Mouse (Mus musculus) leukemia stem cell, adult 10-12 weeks (primary cell): Measurements from ENCODE around the gene Trir. TPM values are rescaled to one million over a fixed set of nuclear protein-coding genes. Genes with fewer than 3 reads are reported as not detected.

ENCODE experiments used
- polyA plus RNA-seq: library from polyadenylated mRNA; stranded (reverse); fragments of >175 nt; gene quantifications from 2 replicates; pipeline ENCODE4 v1.2.3, GENCODE M21; 2012; ENCODE audit warnings: low replicate concordance

Gene Trir
- polyA plus RNA-seq, result 189 and 354 TPM in 2 replicates

DNA sequence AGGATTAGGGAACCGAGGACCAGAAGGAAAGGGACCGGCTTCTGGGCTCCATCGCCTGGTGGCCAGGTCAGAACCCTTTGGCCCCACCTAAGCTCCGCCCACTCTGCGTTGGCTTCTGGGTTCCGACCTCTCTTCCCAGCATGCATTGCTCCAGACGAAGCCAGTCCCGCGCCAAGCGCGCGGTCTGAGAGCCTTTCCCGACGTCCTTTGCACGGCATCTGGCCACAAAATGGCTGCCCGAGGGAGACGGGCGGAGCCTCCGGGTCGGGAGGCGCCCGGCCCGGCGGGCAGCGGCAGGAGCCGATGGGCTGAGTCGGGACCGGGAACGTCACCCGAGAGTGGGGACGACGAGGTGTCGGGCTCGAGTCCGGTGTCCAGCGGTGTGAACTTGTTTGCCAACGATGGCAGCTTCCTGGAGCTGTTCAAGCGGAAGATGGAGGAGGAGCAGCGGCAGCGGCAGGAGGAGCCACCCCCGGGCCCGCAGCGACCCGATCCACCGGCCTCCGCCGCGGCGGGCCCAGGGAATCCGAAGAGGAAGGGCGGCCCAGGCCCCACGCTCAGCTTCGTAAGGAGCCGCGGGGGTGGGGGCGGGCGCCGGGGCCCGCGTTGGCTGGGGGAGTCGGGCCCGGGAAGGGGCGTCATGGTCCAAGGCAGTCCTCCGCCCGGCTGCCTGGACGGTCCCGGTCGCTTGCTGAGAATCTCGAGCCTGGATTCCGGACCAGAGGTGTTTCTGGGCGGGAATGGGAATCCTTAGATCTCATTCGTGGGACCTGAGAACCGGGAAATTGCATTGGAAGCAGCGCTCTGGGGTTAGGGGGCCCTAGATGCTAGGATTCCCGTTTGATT, at the start of gene Trir:
Trir (plus strand) TSS at position 154 of the 846 bp plus-strand sequence.

DNA sequence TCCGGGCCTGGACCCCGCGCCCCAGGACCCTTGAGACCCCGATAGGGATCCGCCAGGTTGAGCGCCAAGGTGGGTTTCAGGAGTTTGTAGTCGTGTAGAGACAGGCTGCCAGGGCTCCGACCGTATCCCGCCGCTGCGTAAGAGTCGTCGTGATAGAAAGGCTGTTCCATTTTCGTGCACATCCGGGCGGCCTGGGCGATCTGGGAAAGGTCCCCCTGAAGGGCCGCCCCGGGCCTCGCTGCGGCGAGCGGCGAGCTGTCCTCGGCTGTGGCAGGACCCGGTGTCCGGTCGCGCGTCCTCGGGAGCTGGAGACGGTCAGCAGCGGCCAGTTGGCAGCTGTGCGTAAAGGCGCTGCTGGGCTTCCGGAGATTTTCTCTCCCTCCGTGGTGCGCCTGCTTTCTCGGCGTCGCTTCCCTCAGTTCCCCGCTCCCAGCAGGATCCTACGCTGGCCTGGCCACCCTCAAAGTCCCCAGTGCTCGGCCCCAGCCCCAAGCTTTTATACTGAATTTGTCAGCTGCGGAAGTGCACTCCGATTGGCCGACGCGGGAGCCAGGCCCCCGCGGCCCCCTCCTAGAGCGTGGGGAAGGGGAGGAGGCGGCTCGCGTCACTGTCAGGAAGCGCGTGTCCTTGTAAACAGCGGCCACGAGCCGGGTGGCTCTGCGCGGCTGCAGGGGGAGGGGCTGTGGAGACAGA, 48.2 kb upstream of the Trir start, which contains the start of gene Junb:
Junb (minus strand) TSS at position 471 of the 693 bp plus-strand sequence.

GRCm38 (mm10) chr8:84990349-84990748, 36.3 kb upstream of the Trir start, which contains the start of gene Hook2:
Gene Hook2 (plus strand): TSS chr8:84990603.

DNA sequence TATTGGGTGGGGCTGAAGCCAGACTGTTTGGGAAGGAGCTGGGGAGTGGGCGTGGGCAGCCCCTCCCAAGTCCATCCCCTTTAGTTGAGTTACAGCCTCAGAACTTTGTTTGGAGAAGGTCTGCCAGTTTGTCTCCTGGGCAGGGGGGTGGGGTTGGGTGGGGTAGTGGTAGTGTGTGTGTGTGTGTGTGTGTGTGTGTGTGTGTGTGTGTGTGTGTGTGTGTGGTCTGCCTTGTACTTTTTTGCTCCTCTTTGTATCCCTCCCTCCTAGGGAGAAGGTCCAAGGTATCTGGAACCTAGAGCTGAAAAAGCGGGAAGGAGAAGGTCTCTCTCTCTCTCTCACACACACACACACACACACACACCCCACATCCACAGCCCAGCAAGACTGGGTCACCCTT, 12.2 kb upstream of the Trir start, which contains the start of gene Best2:
Best2 (minus strand) TSS at position 101 of the 400 bp plus-strand sequence.

GRCm38 (mm10) chr8:85025098-85025932, 1.3 kb upstream of the Trir start, which contains the start of gene Asna1:
Gene Asna1 (minus strand): TSS chr8:85025281.

DNA sequence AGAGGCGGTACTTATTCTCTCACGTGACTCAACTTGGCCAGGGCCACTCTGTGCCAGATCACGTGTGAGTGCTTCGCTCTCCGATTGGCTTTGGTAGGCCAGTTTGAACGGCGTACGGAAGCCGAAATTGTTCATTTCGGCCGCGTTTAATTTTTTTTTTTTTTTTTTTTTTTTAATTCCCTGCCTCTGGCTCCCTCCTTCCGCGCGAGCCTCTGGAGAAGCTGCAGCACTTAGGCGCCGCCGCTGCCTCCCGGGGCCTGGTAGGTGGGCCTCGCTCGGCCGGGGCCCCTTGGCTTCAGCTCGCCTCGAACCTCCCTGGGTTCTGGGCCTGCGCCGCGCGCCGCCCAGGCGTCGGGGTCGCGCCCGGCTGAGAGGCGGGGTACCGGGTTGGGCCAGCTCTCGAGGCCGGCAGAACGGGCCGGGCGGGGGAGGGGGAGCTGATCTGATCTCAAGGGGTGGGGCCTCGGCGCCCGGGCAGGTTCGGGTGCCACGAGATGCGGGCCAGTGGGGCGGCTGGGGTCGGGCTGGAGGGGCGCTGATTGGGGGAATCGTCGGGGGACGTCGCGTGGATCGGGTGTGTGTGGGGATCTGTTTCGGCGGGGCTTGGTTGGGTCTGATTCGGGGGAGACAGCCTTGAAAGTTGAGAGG, 10.2 kb downstream of the Trir start, which contains the start of gene Tnpo2:
Tnpo2 (plus strand) TSS at position 198 of the 648 bp plus-strand sequence.

GRCm38 (mm10) chr8:85059879-85060616, 33.4 kb downstream of the Trir start, which contains the start of gene Fbxw9:
Gene Fbxw9 (plus strand): TSS chr8:85060055.

GRCm38 (mm10) chr8:85067982-85068381, 41.4 kb downstream of the Trir start, which contains the start of gene Gm5741:
Gene Gm5741 (minus strand): TSS chr8:85067982.

DNA sequence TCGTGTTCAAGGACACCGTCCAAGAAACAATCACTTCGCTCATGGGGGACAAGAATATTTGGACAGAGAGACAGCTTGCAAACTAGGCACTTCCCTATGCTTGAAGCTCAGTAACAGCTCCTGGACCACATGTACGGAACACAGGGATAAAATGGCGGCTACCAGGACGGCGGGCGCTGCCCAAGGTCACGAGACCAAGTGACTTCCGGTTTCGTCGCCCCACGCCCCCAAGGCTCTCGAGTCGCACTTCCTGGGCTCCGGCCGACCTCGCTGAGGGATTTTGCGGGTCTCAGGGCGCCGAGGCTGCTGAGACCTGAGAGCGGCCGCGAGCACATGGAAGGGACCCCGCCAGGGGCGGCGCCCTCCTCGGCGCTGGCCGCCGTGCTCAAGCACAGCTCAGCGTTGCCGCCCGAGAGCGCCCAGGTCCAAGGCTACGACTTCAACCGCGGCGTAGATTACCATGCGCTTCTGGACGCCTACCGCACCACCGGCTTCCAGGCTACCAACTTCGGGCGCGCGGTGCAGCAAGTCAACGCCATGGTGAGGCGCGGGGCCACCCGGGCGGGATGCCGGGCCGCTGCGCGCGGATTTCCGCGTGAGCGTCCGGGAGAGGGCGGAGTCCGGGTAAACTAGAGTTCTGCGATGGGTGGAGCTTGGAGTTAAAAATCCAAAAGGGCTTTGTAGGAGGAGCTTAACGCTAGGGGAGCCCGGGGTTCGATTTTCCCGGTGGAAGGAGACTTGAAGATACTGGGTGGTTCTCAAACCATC, 45.1 kb downstream of the Trir start, which contains the start of gene Dhps:
Dhps (plus strand) TSS at position 244 of the 768 bp plus-strand sequence.

Other genes with a start within 250 kb of the Trir start
- 88.8 and 111 TPM in 2 replicates for gene Nfix, start 226.5 kb upstream of the Trir start, polyA plus RNA-seq
- gene Dand5, start 204.0 kb upstream of the Trir start, polyA plus RNA-seq, result 1.6 and 2.0 TPM in 2 replicates
- 50.6 and 92.7 TPM in 2 replicates for gene Gadd45gip1, start 195.3 kb upstream of the Trir start, polyA plus RNA-seq
- gene Rad23a, start 186.2 kb upstream of the Trir start, polyA plus RNA-seq, result 1,135 and 1,429 TPM in 2 replicates
- gene Calr, start 179.9 kb upstream of the Trir start, polyA plus RNA-seq, result 243 and 806 TPM in 2 replicates
- 41.5 and 103 TPM in 2 replicates for gene Farsa, start 169.8 kb upstream of the Trir start, polyA plus RNA-seq
- 58.0 and 82.4 TPM in 2 replicates for gene Syce2, start 154.7 kb upstream of the Trir start, polyA plus RNA-seq
- gene Gcdh, start 132.9 kb upstream of the Trir start, polyA plus RNA-seq, result 47.9 and 84.2 TPM in 2 replicates
- gene Klf1, start 124.9 kb upstream of the Trir start, polyA plus RNA-seq, result 1,095 and 1,669 TPM in 2 replicates
- gene Dnase2a, start 118.3 kb upstream of the Trir start, polyA plus RNA-seq, result 14.5 and 50.4 TPM in 2 replicates
- 0.66 and 1.1 TPM in 2 replicates for gene Mast1, start 89.5 kb upstream of the Trir start, polyA plus RNA-seq
- gene Rtbdn, start 79.8 kb upstream of the Trir start, polyA plus RNA-seq, result not detected in 2 replicates
- not detected in 2 replicates for gene Gm49661, start 57.4 kb upstream of the Trir start, polyA plus RNA-seq
- gene Prdx2, start 57.2 kb upstream of the Trir start, polyA plus RNA-seq, result 98.3 and 368 TPM in 2 replicates
- gene Rnaseh2a, start 57.1 kb upstream of the Trir start, polyA plus RNA-seq, result 523 and 1,249 TPM in 2 replicates
- 244 and 401 TPM in 2 replicates for gene Junb, start 48.1 kb upstream of the Trir start, polyA plus RNA-seq
- 8.4 and 10.8 TPM in 2 replicates for gene Hook2, start 36.2 kb upstream of the Trir start, polyA plus RNA-seq
- gene Best2, start 12.3 kb upstream of the Trir start, polyA plus RNA-seq, result 0.15 TPM in 1 of 2 replicates, not detected in the other
- gene Asna1, start 1.5 kb upstream of the Trir start, polyA plus RNA-seq, result 115 and 306 TPM in 2 replicates
- gene Tnpo2, start 10.1 kb downstream of the Trir start, polyA plus RNA-seq, result 9.4 and 25.7 TPM in 2 replicates
- 8.5 and 14.5 TPM in 2 replicates for gene Fbxw9, start 33.2 kb downstream of the Trir start, polyA plus RNA-seq
- gene Gm5741, start 41.2 kb downstream of the Trir start, polyA plus RNA-seq, result not detected in 2 replicates
- gene Dhps, start 44.9 kb downstream of the Trir start, polyA plus RNA-seq, result 54.9 and 75.7 TPM in 2 replicates
- 2.5 and 39.0 TPM in 2 replicates for gene Wdr83os, start 53.9 kb downstream of the Trir start, polyA plus RNA-seq
- gene Wdr83, start 54.5 kb downstream of the Trir start, polyA plus RNA-seq, result 6.1 and 19.9 TPM in 2 replicates
- gene Man2b1, start 56.4 kb downstream of the Trir start, polyA plus RNA-seq, result 2.8 and 9.6 TPM in 2 replicates
- gene Zfp791, start 96.3 kb downstream of the Trir start, polyA plus RNA-seq, result 0.08 TPM in 1 of 2 replicates, not detected in the other
- not detected in 2 replicates for gene Cks1brt, start 125.1 kb downstream of the Trir start, polyA plus RNA-seq
- not detected in 2 replicates for gene Olfr371, start 199.2 kb downstream of the Trir start, polyA plus RNA-seq